Mouse (Mus musculus): Measurements from ENCODE around the gene Ccdc106.
"Not testable (repeated sequence)": the region's sequence is repeated elsewhere in the genome, so short reads cannot be mapped to it uniquely, and the experiment has no call there.

The Ccdc106 gene

GRCm38 (mm10) chr7:5047313-5047712, 27.0 kb downstream of the Ccdc106 start:
- DNase-seq (ENCODE audit: extremely low spot score, low read depth, low spot score) = no peak

GRCm38 (mm10) chr7:5051193-5052192, 31.1 kb downstream of the Ccdc106 start, which contains the start of gene Zfp580:
TSS of gene Zfp580 (plus strand) at chr7:5051538.
- DNase-seq (ENCODE audit: extremely low spot score, low read depth, low spot score) = no peak

- no peak for DNase-seq (ENCODE audit: extremely low spot score, low read depth, low spot score)
Measured at GRCm38 (mm10) chr7:5052438-5052837, 32.1 kb downstream of the Ccdc106 start.

GRCm38 (mm10) chr7:5052931-5053343, 32.6 kb downstream of the Ccdc106 start:
- DNase-seq (ENCODE audit: extremely low spot score, low read depth, low spot score) = no peak

- DNase-seq (ENCODE audit: extremely low spot score, low read depth, low spot score) = no peak
Measured at GRCm38 (mm10) chr7:5053456-5054179, 33.3 kb downstream of the Ccdc106 start.

- no peak for DNase-seq (ENCODE audit: extremely low spot score, low read depth, low spot score)
Measured at GRCm38 (mm10) chr7:5056651-5057263, 36.4 kb downstream of the Ccdc106 start.

GRCm38 (mm10) chr7:5057381-5057780, 37.0 kb downstream of the Ccdc106 start:
- DNase-seq (ENCODE audit: extremely low spot score, low read depth, low spot score) = no peak

GRCm38 (mm10) chr7:5057804-5058203, 37.5 kb downstream of the Ccdc106 start:
- DNase-seq (ENCODE audit: extremely low spot score, low read depth, low spot score) = no peak

- DNase-seq (ENCODE audit: extremely low spot score, low read depth, low spot score) = no peak
Measured at GRCm38 (mm10) chr7:5058631-5059030, 38.3 kb downstream of the Ccdc106 start.

GRCm38 (mm10) chr7:5059421-5059820, 39.1 kb downstream of the Ccdc106 start:
- DNase-seq (ENCODE audit: extremely low spot score, low read depth, low spot score) = no peak

GRCm38 (mm10) chr7:5060239-5060731, 39.9 kb downstream of the Ccdc106 start:
- DNase-seq (ENCODE audit: extremely low spot score, low read depth, low spot score) = no peak

- DNase-seq (ENCODE audit: extremely low spot score, low read depth, low spot score) = peak; percentile 99
Measured at GRCm38 (mm10) chr7:5060944-5061773, 40.8 kb downstream of the Ccdc106 start.

- no peak for DNase-seq (ENCODE audit: extremely low spot score, low read depth, low spot score)
Measured at GRCm38 (mm10) chr7:5061774-5062359, 41.5 kb downstream of the Ccdc106 start, which contains the start of gene U2af2. TSS of gene U2af2 (plus strand) at chr7:5062143.

- DNase-seq (ENCODE audit: extremely low spot score, low read depth, low spot score) = peak; percentile 82
Measured at GRCm38 (mm10) chr7:5062360-5063001, 42.1 kb downstream of the Ccdc106 start.

- DNase-seq (ENCODE audit: extremely low spot score, low read depth, low spot score) = no peak
Measured at GRCm38 (mm10) chr7:5064886-5065285, 44.5 kb downstream of the Ccdc106 start.

GRCm38 (mm10) chr7:5073586-5073985, 53.2 kb downstream of the Ccdc106 start:
- no peak for DNase-seq (ENCODE audit: extremely low spot score, low read depth, low spot score)

- DNase-seq (ENCODE audit: extremely low spot score, low read depth, low spot score) = no peak
Measured at GRCm38 (mm10) chr7:5074984-5075383, 54.6 kb downstream of the Ccdc106 start.

GRCm38 (mm10) chr7:5076931-5077330, 56.6 kb downstream of the Ccdc106 start:
- no peak for DNase-seq (ENCODE audit: extremely low spot score, low read depth, low spot score)

- DNase-seq (ENCODE audit: extremely low spot score, low read depth, low spot score) = not testable (repeated sequence)
Measured at GRCm38 (mm10) chr7:5079365-5080009, 59.1 kb downstream of the Ccdc106 start.

Data from hindlimb bud, embryonic 11.5 days (tissue).